Mouse (Mus musculus): ENCODE results near the gene Lrrc75a.

DNA sequence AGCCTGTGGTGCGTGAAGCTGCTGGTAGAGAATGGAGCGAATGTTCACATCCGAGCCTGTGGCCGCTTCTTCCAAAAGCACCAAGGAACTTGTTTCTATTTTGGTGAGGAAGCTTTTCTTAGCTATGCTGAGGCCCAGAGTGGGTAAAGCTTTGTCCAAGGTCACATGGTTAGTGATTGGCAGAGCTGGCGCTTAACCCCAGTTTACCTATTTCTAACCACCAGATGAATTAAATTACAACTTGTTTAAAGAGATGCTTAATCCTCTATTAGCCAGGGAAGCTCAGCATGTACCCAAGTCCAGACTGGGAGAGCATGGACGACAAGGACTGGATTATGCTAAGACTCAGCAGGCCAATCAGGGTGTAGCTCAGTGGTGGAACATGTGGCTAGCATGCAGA lies 65.3 kb downstream of the Lrrc75a start:
- no peak for TF ChIP-seq CTCF (IDR thresholded peaks at IDR 0.05 in 2 of 3, conservative IDR thresholded peaks at IDR 0.05 in 1 of 3; ENCODE audit: control insufficient read depth in 1 of 3, insufficient read depth in 1 of 3, low read depth in 2 of 3, low read length in 3 of 3, poor library complexity in 1 of 3, severe bottlenecking in 1 of 3)
- no peak for TF ChIP-seq MAX (IDR thresholded peaks at IDR 0.05; ENCODE audit: low read length)
- TF ChIP-seq MYB (IDR thresholded peaks at IDR 0.05; ENCODE audit: low read depth, low read length): no peak
- no peak for TF ChIP-seq POLR2A (IDR thresholded peaks at IDR 0.05; ENCODE audit: control insufficient read depth in 1 of 2, insufficient read depth in 1 of 2, low read depth in 1 of 2, low read length in 2 of 2, poor library complexity in 1 of 2)
- no peak for TF ChIP-seq CHD2 (IDR thresholded peaks at IDR 0.05; ENCODE audit: low read length)
- TF ChIP-seq USF1 (IDR thresholded peaks at IDR 0.05; ENCODE audit: low read depth, low read length): no peak
- no peak for TF ChIP-seq ZNF384 (IDR thresholded peaks at IDR 0.05; ENCODE audit: low read depth, low read length)
